Mouse (Mus musculus): ENCODE measurements around the gene Tent2.

The Tent2 gene

DNA sequence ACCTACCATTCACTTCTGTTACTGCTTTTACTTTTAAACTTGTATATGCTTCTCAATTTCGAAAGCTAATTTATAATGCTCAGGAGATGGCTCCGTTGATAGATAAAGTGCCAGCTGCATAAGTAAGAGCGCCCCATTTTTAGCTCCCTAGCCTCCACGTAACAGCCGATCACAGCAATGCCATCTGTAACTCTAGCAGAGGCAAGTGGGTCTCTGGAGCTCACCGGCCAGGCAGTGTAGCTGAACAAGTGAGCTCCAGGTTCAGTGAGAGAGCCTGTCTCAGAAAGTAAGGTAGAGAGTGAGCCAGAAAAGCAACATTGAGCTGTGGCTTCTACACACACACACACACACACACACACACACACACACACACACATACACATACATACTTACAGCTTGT lies 51.0 kb downstream of the Tent2 start:
- DNase-seq (ENCODE audit: low spot score), result no peak

- DNase-seq (ENCODE audit: low spot score), result no peak
Observed at GRCm38 (mm10) chr13:93138059-93138458, 54.1 kb downstream of the Tent2 start.

- no peak for DNase-seq (ENCODE audit: low spot score)
Observed at GRCm38 (mm10) chr13:93137098-93137497, 55.1 kb downstream of the Tent2 start.

DNA sequence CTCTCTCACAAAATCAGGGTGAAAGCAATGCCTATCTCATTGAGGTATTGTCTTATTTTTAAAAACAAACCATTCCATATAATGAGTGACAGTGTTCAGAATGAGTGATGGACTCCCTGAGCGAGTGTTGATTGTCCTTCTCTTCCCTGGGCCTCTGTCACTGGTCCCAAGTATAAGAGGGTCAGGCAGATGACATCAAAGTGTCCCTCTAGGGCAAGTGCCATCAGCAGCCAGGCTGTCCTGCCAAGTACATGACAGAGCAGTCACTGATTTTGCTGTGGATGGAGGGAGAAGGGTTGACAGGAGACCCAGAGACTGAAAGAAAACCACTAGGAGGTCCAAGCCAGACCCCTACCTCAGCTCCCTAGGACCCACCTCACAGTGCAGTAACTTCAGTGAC lies 55.9 kb downstream of the Tent2 start:
- no peak for DNase-seq (ENCODE audit: low spot score)

- no peak for DNase-seq (ENCODE audit: low spot score)
Observed at GRCm38 (mm10) chr13:93135501-93135900, 56.7 kb downstream of the Tent2 start.

DNA sequence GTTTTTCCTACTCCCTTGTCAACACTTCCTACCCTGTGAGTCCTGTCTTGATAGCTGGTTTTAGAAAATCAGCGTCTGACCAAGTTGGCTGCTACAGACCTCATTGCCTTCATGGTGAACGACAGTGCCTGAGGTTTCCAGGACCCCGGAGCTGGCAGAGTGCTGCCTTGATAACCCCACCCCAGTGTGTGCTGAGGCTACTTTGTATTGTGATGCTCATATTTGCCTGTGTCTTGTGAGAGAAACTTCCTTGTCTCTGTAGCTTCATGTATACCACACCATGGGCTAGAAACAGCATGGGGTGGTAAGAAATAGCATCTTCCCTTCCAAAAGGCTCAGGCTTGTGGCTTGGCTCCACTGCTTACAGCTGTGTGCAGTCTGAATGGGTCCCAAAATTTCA lies 61.5 kb downstream of the Tent2 start:
- DNase-seq (ENCODE audit: low spot score), result no peak

DNA sequence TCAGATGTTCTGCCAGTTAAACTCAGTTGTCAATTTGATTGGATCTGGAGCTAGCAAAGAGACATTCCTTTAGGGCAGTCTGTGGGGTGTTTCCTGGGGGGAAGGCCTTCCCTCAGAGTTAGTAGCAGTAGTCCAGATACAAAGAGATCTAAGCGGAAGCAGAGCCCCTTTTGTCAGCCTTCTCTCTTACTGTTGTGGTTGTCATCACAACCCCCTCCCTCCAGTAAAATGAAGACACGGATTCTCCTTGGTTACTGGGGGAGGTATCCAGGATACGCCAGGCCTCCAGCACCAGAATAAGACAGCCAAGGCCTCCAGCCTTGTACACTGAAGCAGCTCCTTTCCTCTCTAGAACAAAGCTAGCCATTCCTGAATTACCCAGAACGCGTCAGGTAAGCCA lies 63.2 kb downstream of the Tent2 start:
- DNase-seq (ENCODE audit: low spot score), result no peak

- DNase-seq (ENCODE audit: low spot score), result no peak
Observed at GRCm38 (mm10) chr13:93128111-93128860, 63.9 kb downstream of the Tent2 start.

- DNase-seq (ENCODE audit: low spot score), result no peak
Observed at GRCm38 (mm10) chr13:93122321-93122720, 69.9 kb downstream of the Tent2 start.

GRCm38 (mm10) chr13:93117241-93117640 lies 74.9 kb downstream of the Tent2 start:
- no peak for DNase-seq (ENCODE audit: low spot score)

GRCm38 (mm10) chr13:93102340-93103090 lies 89.7 kb downstream of the Tent2 start:
- no peak for DNase-seq (ENCODE audit: low spot score)

DNA sequence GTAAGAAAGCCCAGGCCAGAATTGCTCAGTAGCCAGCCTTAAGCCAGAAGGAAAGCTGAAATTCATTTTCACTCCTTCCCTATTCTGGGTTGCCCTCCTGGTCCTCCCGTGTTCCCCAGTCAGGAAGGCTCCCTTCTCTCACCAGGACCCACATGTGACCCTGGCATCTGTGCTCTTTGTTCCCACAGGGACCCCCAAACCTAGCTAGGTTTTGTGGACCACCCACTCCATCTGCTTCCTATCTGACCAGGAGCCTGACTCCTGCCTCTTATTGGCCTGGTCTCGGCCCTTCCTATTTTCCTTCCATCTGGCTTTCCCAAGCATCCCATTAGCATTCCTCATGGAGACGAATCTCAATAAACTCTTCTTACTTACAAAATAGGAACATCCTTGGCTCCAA lies 93.6 kb downstream of the Tent2 start:
- no peak for DNase-seq (ENCODE audit: low spot score)

DNA sequence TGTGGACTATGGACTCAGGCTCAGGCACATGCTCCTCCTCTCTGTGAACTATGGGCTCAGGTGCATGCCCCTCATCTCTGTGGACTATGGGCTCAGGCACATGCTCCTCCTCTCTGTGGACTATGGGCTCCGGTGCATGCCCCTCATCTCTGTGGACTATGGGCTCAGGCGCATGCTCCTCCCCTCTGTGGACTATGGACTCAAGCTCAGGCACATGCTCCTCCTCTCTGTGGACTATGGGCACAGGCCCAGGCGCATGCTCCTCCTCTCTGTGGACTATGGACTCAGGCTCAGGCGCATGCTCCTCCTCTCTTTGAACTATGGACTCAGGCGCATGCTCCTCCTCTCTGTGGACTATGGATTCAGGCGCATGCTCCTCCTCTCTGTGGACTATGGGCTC lies 95.5 kb downstream of the Tent2 start:
- no peak for DNase-seq (ENCODE audit: low spot score)
